Mouse (Mus musculus): Measurements from ENCODE around the gene Crb1.

DNA sequence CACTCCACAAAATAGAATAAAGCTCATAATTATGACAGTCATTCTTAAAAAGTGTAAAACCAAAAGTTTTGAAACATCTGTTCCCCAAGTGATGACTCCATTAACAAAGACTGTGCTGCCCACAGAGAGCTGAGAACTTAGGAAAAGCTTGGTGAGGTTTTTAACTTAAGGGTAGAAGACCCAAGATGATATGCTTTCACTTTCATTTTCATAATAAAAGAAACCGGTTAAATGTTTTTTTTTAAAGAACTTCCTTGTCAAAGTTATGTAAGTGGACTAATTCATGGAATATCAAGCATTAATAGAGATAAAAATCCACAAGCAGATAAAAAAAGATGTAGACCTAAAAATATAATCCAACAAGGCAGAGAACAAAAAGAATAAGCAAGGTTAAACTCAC is 113.7 kb downstream of the Crb1 start:
- no peak for TF ChIP-seq GATA1 (IDR thresholded peaks at IDR 0.05; ENCODE audit: borderline replicate concordance, low read length)
- TF ChIP-seq FLI1 (IDR thresholded peaks at IDR 0.05; ENCODE audit: low read length): no peak
